Mouse (Mus musculus): ENCODE results near the gene Fam57a. TPM values are rescaled to one million over a fixed set of nuclear protein-coding genes. Genes with fewer than 3 reads are reported as not detected.

Fam57a gene
- polyA plus RNA-seq, 1 experiment from 2014 or later = 100 TPM

DNA sequence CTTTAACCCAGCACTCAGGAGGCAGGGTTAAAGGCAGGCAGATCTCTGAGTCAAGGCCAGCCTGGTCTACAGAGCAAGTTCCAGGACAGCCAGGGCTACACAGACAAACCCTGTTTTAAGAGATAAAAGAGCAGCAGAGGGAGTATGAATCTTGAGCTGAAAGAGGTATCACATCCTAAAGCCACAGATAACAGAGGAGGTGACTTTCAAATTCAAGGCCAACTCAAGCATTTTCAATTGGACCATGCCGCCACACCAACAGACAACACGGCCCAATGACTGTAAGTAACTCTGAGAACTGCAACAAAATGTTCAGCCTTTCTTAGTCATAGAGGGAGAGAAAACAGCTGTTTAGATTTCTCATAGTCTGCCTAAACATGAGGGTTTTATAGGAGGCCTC lies 25.3 kb upstream of the Fam57a start:
- H3K9ac ChIP-seq = no peak overlapping the region
- ATAC-seq (ENCODE audit: insufficient read depth, low FRiP score, low read depth) = no peak

DNA sequence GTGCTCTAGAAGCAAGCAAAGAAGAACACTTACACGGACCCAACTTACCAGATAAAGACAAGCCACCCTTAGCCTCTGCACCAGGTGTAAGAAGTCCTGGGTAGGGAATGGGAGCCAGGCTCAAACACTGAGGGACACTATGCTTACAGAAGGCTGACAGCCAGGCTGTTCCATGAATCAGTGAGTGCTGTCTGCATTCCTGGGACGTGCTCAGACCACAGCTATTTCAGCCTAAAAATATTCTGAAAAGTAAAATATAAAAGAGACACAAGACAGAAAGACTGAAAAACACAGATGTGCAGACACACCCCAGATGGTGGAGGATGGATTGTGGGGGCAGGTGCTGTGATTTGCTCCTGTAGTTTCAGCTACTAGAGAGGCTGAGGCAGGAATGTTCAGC lies 24.6 kb upstream of the Fam57a start:
- no peak for ATAC-seq (ENCODE audit: insufficient read depth, low FRiP score, low read depth)
- Histone ChIP-seq H3K4me3 (replicated peaks) (no peak overlapping the region), H3K4me2 (no peak overlapping the region), H3K27me3 (replicated peaks) (no peaks in the 10 kb centered on the region), H3K36me3 (peaks cover 8% of the 10 kb centered on the region; the same call in 1 of the 2 replicates), H3K9ac (no peak overlapping the region), H3K9me3 (no peaks in the 10 kb centered on the region), H3K4me1 (no peaks in the 10 kb centered on the region), H3K27ac (no peak overlapping the region)
- WGBS = 69% methylated on average over 2 of the region's 2 CpGs

More for the DNA sequence above, 25.3 kb upstream of the Fam57a start:
- Histone ChIP-seq H3K4me3 (replicated peaks) (no peak overlapping the region), H3K9me3 (no peaks in the 10 kb centered on the region), H3K36me3 (peaks cover 4% of the 10 kb centered on the region; the same call in 1 of the 2 replicates), H3K4me2 (no peak overlapping the region), H3K27me3 (replicated peaks) (no peaks in the 10 kb centered on the region), H3K4me1 (no peaks in the 10 kb centered on the region), H3K27ac (no peak overlapping the region)
- 86% methylated on average over 2 of the region's 2 CpGs for WGBS

DNA sequence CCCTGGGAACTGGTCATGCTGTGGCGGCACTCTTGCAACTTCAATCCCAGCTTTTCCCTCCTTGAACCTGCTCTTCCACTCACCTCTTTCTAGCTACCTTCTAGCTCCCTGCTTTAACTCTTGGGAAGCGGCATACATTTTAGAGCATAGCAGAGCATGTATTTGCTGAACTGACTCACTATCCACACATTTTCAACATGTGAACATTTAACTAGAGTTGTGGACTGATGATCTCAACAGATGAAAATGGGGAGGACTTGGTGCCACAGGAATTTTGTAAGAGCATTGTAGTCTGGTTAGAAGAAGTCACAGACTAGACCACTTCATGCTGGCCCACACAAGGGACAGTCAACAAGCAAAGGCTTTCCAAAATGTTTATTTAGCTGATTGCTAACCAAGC lies 21.1 kb upstream of the Fam57a start:
- Histone ChIP-seq H3K4me2 (no peak overlapping the region), H3K27me3 (replicated peaks) (no peaks in the 10 kb centered on the region), H3K27ac (no peak overlapping the region), H3K4me1 (no peaks in the 10 kb centered on the region), H3K9ac (no peak overlapping the region), H3K4me3 (replicated peaks) (no peak overlapping the region), H3K36me3 (peaks cover 11% of the 10 kb centered on the region), H3K9me3 (no peaks in the 10 kb centered on the region)
- WGBS = 86% methylated on average over 2 of the region's 2 CpGs
- ATAC-seq (ENCODE audit: insufficient read depth, low FRiP score, low read depth) = no peak

DNA sequence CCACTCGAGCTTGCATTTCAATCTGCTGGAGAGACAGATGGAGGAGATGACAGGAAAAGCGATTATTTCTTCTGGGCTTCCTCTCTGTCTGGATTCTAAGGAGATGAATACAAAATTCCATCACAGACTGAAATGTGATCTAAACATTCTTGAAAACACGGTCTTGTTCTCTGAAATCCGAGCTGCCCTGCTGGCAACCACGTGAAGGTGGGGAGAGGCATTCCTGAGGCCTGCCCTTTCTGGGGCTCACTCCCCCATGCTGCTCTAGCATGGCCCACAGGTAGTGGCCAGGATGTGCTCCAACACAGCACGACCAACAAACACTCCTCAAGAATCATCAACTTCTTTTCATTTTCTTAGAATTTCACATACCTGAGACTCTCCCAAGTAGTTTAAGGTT lies 19.2 kb upstream of the Fam57a start:
- 28% methylated on average over 6 of the region's 6 CpGs for WGBS
- Histone ChIP-seq H3K27me3 (replicated peaks) (no peaks in the 10 kb centered on the region), H3K4me2 (no peak overlapping the region), H3K9me3 (no peaks in the 10 kb centered on the region), H3K36me3 (peaks cover 9% of the 10 kb centered on the region), H3K4me1 (no peaks in the 10 kb centered on the region), H3K9ac (no peak overlapping the region), H3K4me3 (replicated peaks) (no peak overlapping the region), H3K27ac (no peak overlapping the region)
- no peak for ATAC-seq (ENCODE audit: insufficient read depth, low FRiP score, low read depth)

DNA sequence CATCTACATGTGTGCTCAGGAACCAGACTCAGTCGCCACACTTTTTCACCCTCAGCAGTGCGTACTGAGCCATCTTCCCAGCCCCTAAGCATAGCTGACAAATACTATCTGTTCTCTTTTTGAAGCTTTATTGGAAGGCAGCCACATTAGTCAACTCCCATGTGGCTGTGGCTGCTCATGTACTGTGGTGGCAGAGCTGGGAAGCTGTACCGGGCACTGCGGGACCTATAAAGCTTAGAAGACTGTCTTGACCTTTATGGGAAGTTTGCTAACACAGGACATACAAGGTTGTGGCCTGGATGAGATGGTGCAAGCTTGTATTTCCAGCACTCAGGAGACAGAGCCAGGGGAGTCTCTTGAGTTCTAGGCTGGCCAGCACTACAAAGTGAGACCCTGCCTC lies 12.8 kb upstream of the Fam57a start:
- WGBS = 85% methylated on average over 4 of the region's 4 CpGs
- 0 out of 2 replicates have a peak, but pooled peaks cover 2% of the 10 kb centered on the region for H3K4me1 ChIP-seq
- H3K4me3 ChIP-seq (replicated peaks) = no peak overlapping the region
- no peak overlapping the region for H3K27ac ChIP-seq
- H3K4me2 ChIP-seq = no peak overlapping the region
- ATAC-seq (ENCODE audit: insufficient read depth, low FRiP score, low read depth) = no peak
- H3K36me3 ChIP-seq = 0 out of 2 replicates have a peak, but pooled peaks cover 3% of the 10 kb centered on the region
- no peak overlapping the region for H3K9ac ChIP-seq
- H3K9me3 ChIP-seq = no peaks in the 10 kb centered on the region
- no peaks in the 10 kb centered on the region for H3K27me3 ChIP-seq (replicated peaks)

DNA sequence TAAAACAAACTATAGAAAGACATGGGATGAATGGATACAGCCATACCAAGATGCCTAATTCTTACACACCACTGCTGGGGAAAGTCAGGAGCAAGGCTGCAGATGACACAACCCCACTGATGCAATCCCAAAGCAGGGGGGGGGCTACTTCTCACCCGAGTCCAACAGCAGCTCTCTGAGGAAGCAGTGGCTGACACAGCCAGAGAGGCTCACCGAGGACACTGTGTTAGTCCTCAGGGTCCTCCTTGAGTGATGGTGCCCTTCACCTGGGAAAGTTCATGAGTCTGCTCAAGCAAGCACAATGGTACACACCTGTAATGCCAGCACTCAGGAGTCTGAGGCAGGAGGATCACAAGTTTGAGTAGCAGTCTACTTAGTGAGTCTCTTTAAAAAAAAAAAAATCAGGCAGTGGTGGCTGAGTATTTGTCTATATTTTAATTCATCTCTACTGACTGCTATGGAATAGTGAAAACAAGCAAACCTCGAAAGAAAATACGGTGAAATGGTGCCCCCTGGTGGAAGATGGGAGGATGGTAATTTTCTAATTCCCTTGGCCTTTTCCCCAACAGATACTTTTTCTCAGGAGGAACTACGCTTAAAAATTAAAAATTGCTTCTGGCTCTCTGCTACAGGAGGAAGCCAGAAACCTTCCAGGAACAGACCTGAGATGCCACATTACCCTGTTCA lies 12.2 kb upstream of the Fam57a start:
- Histone ChIP-seq H3K27me3 (replicated peaks) (no peaks in the 10 kb centered on the region), H3K4me3 (replicated peaks) (no peak overlapping the region), H3K4me2 (no peak overlapping the region), H3K9me3 (no peaks in the 10 kb centered on the region), H3K4me1 (0 out of 2 replicates have a peak, but pooled peaks cover 2% of the 10 kb centered on the region), H3K36me3 (0 out of 2 replicates have a peak, but pooled peaks cover 3% of the 10 kb centered on the region), H3K27ac (no peak overlapping the region), H3K9ac (no peak overlapping the region)
- ATAC-seq (ENCODE audit: insufficient read depth, low FRiP score, low read depth) = no peak
- WGBS = 17% methylated on average over 5 of the region's 5 CpGs

DNA sequence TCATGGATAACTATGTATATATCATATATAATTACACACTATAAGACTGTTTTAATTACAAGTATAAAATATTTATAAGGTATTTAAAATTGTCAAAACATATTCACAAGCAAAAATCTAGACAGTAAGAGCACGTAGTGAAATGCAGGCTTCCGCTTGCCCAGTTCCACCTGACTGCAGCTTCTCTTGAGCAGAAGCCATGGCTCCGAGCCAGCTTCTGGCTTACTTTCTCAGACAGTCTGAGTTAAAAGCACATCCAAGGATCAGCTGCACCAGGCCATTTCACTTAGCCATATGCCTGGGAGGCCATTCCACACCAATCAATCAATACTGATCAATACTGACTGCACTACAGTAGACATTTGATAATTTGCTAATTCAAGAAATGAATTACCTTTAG lies 10.5 kb upstream of the Fam57a start:
- Histone ChIP-seq H3K4me1 (0 out of 2 replicates have a peak, but pooled peaks cover 2% of the 10 kb centered on the region), H3K4me2 (no peak overlapping the region), H3K4me3 (replicated peaks) (no peak overlapping the region), H3K9me3 (no peaks in the 10 kb centered on the region), H3K36me3 (no peaks in the 10 kb centered on the region), H3K27ac (no peak overlapping the region), H3K9ac (no peak overlapping the region), H3K27me3 (replicated peaks) (no peaks in the 10 kb centered on the region)
- 74% methylated on average over 3 of the region's 3 CpGs for WGBS
- no peak for ATAC-seq (ENCODE audit: insufficient read depth, low FRiP score, low read depth)

DNA sequence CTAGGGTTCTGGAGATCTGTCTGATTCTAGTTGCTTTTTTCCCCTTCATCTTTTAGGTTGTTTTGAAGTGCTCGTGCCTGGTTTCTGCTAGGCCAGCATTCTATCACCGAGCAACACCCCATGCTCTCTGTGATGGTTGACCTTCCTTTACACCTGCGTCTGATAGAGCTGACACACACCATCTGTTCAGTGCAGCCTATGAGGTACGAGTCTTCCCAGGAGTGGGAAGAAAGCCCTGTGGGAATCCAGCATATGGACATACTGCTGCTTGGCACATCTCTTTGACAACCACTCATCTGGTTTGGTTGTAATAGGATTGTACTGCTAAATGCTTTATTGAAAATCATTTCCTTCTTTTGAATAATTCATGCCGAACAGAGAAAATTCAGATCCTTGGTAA lies 9.3 kb upstream of the Fam57a start:
- WGBS = 55% methylated on average over 5 of the region's 5 CpGs
- no peak overlapping the region for H3K9ac ChIP-seq
- H3K27ac ChIP-seq = no peak overlapping the region
- H3K9me3 ChIP-seq = no peaks in the 10 kb centered on the region
- H3K4me2 ChIP-seq = no peak overlapping the region
- no peaks in the 10 kb centered on the region; the same call in 1 of the 2 replicates for H3K36me3 ChIP-seq
- H3K4me3 ChIP-seq (replicated peaks) = no peak overlapping the region
- H3K4me1 ChIP-seq = 0 out of 2 replicates have a peak, but pooled peaks cover 2% of the 10 kb centered on the region
- ATAC-seq (ENCODE audit: insufficient read depth, low FRiP score, low read depth) = peak; percentile 65; the same call in 1 of the 2 replicates
- H3K27me3 ChIP-seq (replicated peaks) = no peaks in the 10 kb centered on the region

DNA sequence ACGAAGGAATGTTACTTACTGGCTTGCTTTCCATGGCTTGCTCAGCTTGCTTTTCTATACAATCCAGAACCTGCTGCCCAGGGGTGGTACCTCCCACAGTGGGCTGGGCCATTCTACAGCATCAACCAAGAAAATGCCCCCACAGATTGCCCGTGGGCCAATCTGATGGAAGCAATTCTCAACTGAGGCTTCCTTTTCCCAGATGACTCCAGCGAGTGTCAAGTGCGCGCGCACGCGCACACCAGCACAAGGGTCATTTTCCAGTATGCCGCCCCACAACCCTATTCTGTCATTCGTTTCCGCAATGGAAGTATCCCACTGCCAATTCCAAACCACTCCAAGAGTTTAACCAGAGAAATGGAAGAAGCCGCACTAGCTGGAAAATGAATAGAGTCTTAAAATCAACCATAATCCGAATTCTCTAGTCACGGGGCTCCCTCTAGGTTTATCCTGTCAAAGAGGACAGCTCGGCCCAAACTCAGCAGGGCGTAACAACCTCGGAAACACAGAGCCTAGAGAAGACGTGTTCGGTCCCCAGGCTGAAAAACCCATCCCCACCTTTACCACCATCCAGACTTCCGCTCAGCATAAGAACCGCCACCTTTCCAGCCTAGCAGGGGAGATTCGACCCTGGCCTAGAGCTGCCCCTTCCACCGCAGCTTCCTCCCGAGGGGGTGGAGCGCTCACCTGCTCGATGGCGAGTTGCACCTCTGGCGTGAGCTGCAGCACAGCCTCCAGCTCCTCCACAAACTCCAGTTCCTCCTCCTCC lies 561 bp upstream of the Fam57a start:
- peak; percentile 80 for ATAC-seq (ENCODE audit: insufficient read depth, low FRiP score, low read depth)
- H3K4me1 ChIP-seq = peaks cover 5% of the 10 kb centered on the region; the same call in 1 of the 2 replicates
- peak overlapping the region; percentile 72 for H3K27ac ChIP-seq
- H3K36me3 ChIP-seq = no peaks in the 10 kb centered on the region; the same call in 1 of the 2 replicates
- H3K4me2 ChIP-seq = peak overlapping the region; percentile 90
- H3K9ac ChIP-seq = peak overlapping the region; percentile 47
- H3K4me3 ChIP-seq (replicated peaks) = peak overlapping the region; percentile 87
- no peaks in the 10 kb centered on the region for H3K9me3 ChIP-seq
- WGBS = under 1% methylated on average over 28 of the region's 28 CpGs
- no peaks in the 10 kb centered on the region for H3K27me3 ChIP-seq (replicated peaks)

DNA sequence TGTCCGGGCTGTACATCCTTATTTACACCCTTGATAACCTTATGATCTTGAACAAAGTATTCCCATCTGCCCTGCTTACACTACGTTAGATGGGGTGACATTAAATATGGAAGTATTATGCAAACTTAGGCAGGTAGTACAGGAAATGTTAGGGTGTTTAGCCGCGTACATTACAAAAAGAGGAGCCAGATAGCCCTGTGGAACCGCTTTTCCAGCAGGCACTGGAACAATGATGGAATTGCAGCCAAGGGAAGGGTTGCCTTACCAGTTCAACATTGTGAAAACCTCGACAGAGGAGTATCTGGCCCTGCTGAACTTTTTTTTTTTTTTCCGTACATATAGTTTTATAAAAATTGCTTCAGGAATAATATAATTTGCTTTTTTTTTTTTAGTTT lies 672 bp downstream of the Fam57a start:
- no peaks in the 10 kb centered on the region for H3K27me3 ChIP-seq (replicated peaks)
- H3K4me1 ChIP-seq = peaks cover 5% of the 10 kb centered on the region; the same call in 1 of the 2 replicates
- 15% methylated on average over 7 of the region's 7 CpGs for WGBS
- no peak for ATAC-seq (ENCODE audit: insufficient read depth, low FRiP score, low read depth)
- peak overlapping the region; percentile 72 for H3K27ac ChIP-seq
- H3K9ac ChIP-seq = peak overlapping the region; percentile 53; the same call in 1 of the 2 replicates
- H3K4me3 ChIP-seq (replicated peaks) = peak overlapping the region; percentile 87
- no peaks in the 10 kb centered on the region for H3K9me3 ChIP-seq
- H3K4me2 ChIP-seq = peak overlapping the region; percentile 90
- H3K36me3 ChIP-seq = no peaks in the 10 kb centered on the region

DNA sequence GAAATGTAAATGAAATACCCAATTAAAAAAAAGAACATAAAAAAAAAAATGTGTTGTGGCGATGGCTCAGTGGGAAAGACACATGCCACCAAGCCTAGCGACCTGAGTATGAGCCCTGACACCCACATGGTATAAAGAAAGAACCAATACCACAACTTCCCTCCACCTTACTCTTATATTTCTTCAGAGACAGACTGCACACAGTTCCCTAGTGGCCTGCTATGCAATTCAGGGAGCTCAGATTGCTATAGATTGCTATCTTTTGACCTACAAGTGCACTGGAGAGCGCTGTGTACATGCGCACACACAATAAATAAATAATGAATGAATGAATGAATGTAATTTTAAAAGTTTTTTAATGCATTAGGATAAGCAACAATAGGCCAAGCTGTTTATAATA lies 4.3 kb downstream of the Fam57a start:
- Histone ChIP-seq H3K4me1 (no peaks in the 10 kb centered on the region), H3K27me3 (replicated peaks) (no peaks in the 10 kb centered on the region), H3K27ac (no peak overlapping the region), H3K9me3 (no peaks in the 10 kb centered on the region), H3K36me3 (no peaks in the 10 kb centered on the region), H3K4me2 (no peak overlapping the region), H3K4me3 (replicated peaks) (no peak overlapping the region), H3K9ac (no peak overlapping the region)
- ATAC-seq (ENCODE audit: insufficient read depth, low FRiP score, low read depth) = no peak
- 73% methylated on average over 4 of the region's 4 CpGs for WGBS

DNA sequence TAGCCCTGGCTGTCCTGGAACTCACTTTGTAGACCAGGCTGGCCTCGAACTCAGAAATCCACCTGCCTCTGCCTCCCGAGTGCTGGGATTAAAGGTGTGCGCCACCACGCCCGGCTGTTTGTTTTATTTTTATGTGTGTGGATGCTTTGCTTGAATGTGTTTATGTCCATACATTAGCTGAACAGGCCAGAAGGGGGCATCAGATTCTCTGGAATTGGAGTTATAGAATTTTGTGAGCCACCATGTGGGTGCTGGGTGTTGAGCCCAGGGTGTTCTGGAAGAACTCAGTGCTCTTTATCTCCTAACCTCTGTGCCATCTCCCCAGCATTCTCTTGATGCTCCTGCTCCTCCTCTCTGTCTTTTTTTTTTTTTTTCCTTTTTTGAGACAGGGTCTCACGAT lies 7.4 kb downstream of the Fam57a start:
- no peak overlapping the region for H3K4me2 ChIP-seq
- WGBS = 77% methylated on average over 6 of the region's 6 CpGs

More for the DNA sequence above, 7.4 kb downstream of the Fam57a start:
- no peaks in the 10 kb centered on the region for H3K4me1 ChIP-seq
- H3K36me3 ChIP-seq = no peaks in the 10 kb centered on the region
- H3K9me3 ChIP-seq = no peaks in the 10 kb centered on the region
- H3K27ac ChIP-seq = no peak overlapping the region
- H3K9ac ChIP-seq = no peak overlapping the region
- no peaks in the 10 kb centered on the region for H3K27me3 ChIP-seq (replicated peaks)
- ATAC-seq (ENCODE audit: insufficient read depth, low FRiP score, low read depth) = no peak
- H3K4me3 ChIP-seq (replicated peaks) = no peak overlapping the region
